In genomic region chr19:27363891-27364290, GRCm38 (mm10) we compare ENCODE assay signal across 11 mouse cellular contexts. TPM values are rescaled to one million over a fixed set of nuclear protein-coding genes. Genes with fewer than 3 reads are reported as not detected.
A peak's percentile ranks its signal among the peaks of the same experiment; 100 is the strongest.
DNase-seq lines count a peak whose midpoint lies in the region; ATAC-seq and TF ChIP-seq lines count a peak whose summit lies in the region.
"Had no signal": no experiment of that assay in that cellular context is flagged by ENCODE, and none has a peak within 500 bp of the region (broad histone marks: within the 10 kb centered on the region; RNA-seq: fewer than 3 reads in every experiment).

No protein-coding gene starts in this region.

- no peaks in the 10 kb centered on the region for H3K27me3 ChIP-seq in intestine, embryonic 14.5 days (replicated peaks; ENCODE audit: control insufficient read depth, insufficient read depth, low read length)
- H3K27me3 ChIP-seq in myocyte (ENCODE audit: control insufficient read depth, insufficient read depth, insufficient read length) = no peaks in the 10 kb centered on the region

- no peak overlapping the region for H3ac ChIP-seq in myocyte (ENCODE audit: control insufficient read depth, insufficient read length)

- H3K4me3 ChIP-seq in layer of hippocampus, adult 2 months = peak overlapping the region; percentile 49; the same call in 1 of the 2 replicates
- H3K4me3 ChIP-seq in intestine, embryonic 14.5 days (ENCODE audit: low read depth, low read length) = no peak overlapping the region
- no peak overlapping the region for H3K4me3 ChIP-seq in myocyte

- TF ChIP-seq CTCF in layer of hippocampus, adult 2 months (conservative IDR thresholded peaks at IDR 0.05) = no peak

- DNase-seq in adrenal gland, postnatal 10 days = peak; percentile 22
- no peak for DNase-seq in adrenal gland, postnatal 4 days (ENCODE audit: low spot score in 2 of 2)
- no peak for DNase-seq in layer of hippocampus, adult 2 months (ENCODE audit: low spot score in 2 of 2)
- no peak for DNase-seq in layer of hippocampus, postnatal 36 days
- DNase-seq in intestine, embryonic 14.5 days (ENCODE audit: low spot score) = no peak
- DNase-seq in ovary, postnatal 10 days (ENCODE audit: low spot score) = no peak
- DNase-seq in cerebellum, adult 9-10 months = no peak
- DNase-seq: B cell, adult 2 months; cerebellum, adult 18-20 months had no signal

- no peaks in the 10 kb centered on the region for H3K9me3 ChIP-seq in intestine, embryonic 14.5 days (ENCODE audit: control insufficient read depth, low read length)

- no peak for ATAC-seq in intestine, embryonic 14.5 days (replicated peaks; ENCODE audit: low FRiP score, low TSS enrichment, low read depth)

- peak overlapping the region; percentile 46 for H3K4me2 ChIP-seq in intestine, embryonic 14.5 days (ENCODE audit: low read length)
- H3K4me2 ChIP-seq in myocyte (ENCODE audit: low read depth) = peak overlapping the region; percentile 86

- H3K36me3 ChIP-seq in intestine, embryonic 14.5 days (ENCODE audit: control insufficient read depth, insufficient read depth, low read length) = no peaks in the 10 kb centered on the region
- H3K36me3 ChIP-seq in myocyte (ENCODE audit: control insufficient read depth, insufficient read depth) = no peaks in the 10 kb centered on the region

- H3K9ac ChIP-seq in intestine, embryonic 14.5 days (ENCODE audit: low read length) = no peak overlapping the region

- H3K27ac ChIP-seq in layer of hippocampus, adult 2 months = no peak overlapping the region
- H3K27ac ChIP-seq in intestine, embryonic 14.5 days (ENCODE audit: low read depth) = no peak overlapping the region

- 38% methylated on average over 4 of the region's 4 CpGs for WGBS in intestine, embryonic 14.5 days

- no peak for TF ChIP-seq POLR2A in myocyte (IDR thresholded peaks at IDR 0.05; ENCODE audit: insufficient read length, low read depth)

- no peaks in the 10 kb centered on the region for H3K79me2 ChIP-seq in myocyte (ENCODE audit: control insufficient read depth, insufficient read depth)

- peaks cover 5% of the 10 kb centered on the region for H3K4me1 ChIP-seq in intestine, embryonic 14.5 days (replicated peaks; ENCODE audit: control insufficient read depth, insufficient read depth, low read length)

TF ChIP-seq in myocyte, 11 proteins besides CTCF, POLR2A, EP300 and RAD21:
- no peak for TF ChIP-seq REST (IDR thresholded peaks at IDR 0.05; ENCODE audit: insufficient read depth, insufficient read length)

RNA-seq across cellular contexts. Expression of gene Kcnv2, which starts 41.5 kb away (rescaled TPM):
- under 1 TPM in 1 of 2 experiments, not detected in 1; 0.06 TPM for total RNA-seq in adrenal gland, postnatal 10 days (2021)
- total RNA-seq in adrenal gland, postnatal 4 days (2021) = under 1 TPM; 0.08 to 0.14 TPM
- total RNA-seq in layer of hippocampus, adult 2 months (2021) = not detected
- total RNA-seq in layer of hippocampus, postnatal 36 days (2021) = under 1 TPM in 1 of 2 experiments, not detected in 1; 0.07 TPM
- 0.26 and 0.46 TPM in 2 replicates for polyA plus RNA-seq in intestine, embryonic 14.5 days (2014; fragmentation: Nextera tagmentation; extraction: Ambion mirVana)
- polyA plus RNA-seq in myocyte (2012; fragmentation: generic; extraction: Trizol) = not detected
- total RNA-seq: megakaryocyte progenitor cell, adult 5-6 weeks had no signal
